Mouse (Mus musculus) erythroblast, adult 5-6 weeks (primary cell): ENCODE data around the gene Ddx39. TPM values are rescaled to one million over a fixed set of nuclear protein-coding genes. Genes with fewer than 3 reads are reported as not detected.

ENCODE experiments used
- ATAC-seq: replicated peaks from 2 replicates; pipeline ENCODE4 v1.8.0; 2016; ENCODE audit warnings: moderate number of reproducible peaks, mild to moderate bottlenecking, moderate TSS enrichment, inconsistent platforms; ENCODE audit not compliant: poor library complexity, low FRiP score, severe bottlenecking
- total RNA-seq, 2 experiments: library from RNA; stranded (forward) in 1 of 2; stranded (reverse) in 1 of 2; fragments of 150-400 nt in 1 of 2; fragments of 200-764, 138-1000 nt in 1 of 2; gene quantifications; 2 replicates each; pipeline versions ENCODE4 v1.2.3 to v1.2.4; 2015 to 2017; ENCODE audit warnings: low replicate concordance in 2 of 2

Gene Ddx39
- total RNA-seq, 2 experiments from 2014 or later = 37.3 to 40.0 TPM

GRCm38 (mm10) chr8:83698291-83698660 lies 16.7 kb upstream of the Ddx39 start:
- ATAC-seq = peak; percentile 62

DNA sequence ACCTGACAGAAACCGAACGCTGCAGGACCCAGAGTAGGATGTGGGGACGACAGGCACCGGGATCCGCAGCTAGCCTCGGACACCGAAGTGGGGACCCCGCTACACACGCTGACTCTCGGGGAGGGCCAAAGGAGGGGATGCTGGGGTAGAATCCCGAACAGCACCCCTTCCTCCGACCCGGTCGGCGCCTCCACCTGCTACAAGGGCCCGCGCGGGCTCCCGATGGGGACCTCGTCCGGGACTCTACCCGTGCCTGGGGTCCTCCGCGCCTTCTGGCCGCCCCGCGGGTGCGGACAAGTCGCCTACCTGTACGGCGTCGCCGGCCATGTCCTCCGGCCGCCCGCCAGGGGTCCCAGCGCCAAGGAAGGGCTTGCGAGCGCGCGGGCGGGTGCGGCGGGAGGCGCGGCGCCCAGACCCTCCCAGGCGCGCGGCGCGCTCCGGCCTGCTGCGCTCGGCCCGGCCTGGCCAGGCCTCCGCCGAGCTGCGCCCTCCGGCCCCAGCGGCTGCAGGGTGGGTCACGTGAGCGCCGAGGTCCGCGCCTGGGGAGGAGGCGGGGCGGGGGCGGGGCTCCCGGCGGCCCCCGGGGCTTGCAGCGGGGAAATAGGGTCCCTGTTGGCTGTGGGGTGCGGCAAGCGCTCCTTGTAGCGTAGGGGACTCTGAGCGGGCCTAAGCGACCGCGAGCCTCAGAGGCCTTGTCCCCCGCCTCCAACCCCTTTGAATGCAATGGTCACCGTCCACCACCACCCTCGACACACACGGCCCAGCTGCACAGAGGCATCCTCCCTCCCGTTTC lies 16.1 kb upstream of the Ddx39 start, which contains the start of gene Pkn1:
Gene Pkn1 (minus strand): TSS at position 519 of the 793 bp plus-strand sequence.
- ATAC-seq = peak; percentile 82

DNA sequence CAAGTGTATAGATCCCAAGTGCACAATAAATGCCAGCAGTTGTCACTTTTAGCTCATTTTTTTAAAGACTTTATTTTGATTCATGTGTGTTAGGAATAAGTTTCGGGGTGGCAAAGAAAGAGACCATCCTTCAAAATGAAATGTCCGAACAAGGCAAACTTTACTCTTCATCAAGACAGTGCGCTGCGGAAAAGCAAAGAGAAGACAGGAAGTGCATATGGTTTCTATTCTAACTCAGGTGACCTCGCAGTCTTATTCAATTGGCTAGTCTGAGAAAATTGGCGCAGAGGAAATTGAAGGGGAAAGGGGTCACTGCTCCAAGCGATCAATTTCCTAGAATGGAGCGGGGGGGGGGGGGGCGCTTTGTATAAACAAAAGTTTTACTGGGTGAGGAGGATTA lies 15.4 kb upstream of the Ddx39 start:
- ATAC-seq = no peak

DNA sequence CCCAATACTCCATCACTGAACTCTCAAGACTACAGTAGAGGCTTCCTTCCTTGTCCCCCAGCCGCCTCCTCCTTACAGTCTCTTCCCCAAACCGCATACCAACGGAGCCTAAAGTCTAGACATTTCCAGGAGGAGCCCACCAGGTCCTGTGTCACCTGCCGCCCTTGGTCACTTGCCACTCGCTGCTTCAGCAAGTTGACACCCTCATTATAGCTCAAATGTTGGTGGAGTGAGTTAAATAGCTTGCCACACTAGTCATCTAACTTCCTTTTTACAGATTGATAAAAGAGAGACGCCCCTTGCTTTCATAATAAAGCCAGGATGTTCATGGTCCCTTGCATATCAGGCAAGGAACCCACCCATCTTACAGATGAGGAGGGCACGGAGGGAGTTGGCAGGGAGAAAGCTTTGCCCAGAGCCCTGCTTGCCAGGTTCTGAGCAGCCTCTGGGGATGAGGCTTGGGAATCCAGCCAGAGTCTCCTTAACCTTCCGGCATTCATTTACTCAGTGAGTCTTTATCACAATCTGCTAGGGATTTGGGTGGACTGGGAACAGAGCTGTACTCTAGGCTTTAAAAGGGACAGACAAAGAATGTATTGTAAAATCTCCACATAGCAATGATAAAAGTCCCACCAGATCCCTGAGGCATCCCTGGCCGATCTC lies 14.4 kb upstream of the Ddx39 start:
- ATAC-seq = no peak

GRCm38 (mm10) chr8:83703426-83703825 lies 11.6 kb upstream of the Ddx39 start:
- no peak for ATAC-seq

DNA sequence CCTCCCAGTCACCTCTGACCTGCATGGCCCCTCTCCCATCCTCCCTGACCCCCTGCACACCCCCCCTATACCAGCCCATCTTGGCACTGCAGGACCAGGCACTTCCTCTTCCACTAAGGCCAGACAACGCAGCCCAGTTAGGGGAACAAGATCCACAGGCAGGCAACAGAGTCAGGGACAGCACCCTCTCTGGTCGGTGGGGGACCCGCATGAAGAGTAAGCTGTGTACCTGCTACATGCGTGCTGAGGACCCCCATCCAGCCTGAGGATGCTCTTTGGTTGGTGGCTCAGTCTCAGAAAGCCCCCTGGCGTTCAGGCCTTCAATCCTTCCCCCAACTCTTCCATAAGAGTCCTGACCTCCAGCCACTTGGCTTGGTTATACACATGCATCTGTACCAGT lies 8.6 kb upstream of the Ddx39 start:
- ATAC-seq = no peak

DNA sequence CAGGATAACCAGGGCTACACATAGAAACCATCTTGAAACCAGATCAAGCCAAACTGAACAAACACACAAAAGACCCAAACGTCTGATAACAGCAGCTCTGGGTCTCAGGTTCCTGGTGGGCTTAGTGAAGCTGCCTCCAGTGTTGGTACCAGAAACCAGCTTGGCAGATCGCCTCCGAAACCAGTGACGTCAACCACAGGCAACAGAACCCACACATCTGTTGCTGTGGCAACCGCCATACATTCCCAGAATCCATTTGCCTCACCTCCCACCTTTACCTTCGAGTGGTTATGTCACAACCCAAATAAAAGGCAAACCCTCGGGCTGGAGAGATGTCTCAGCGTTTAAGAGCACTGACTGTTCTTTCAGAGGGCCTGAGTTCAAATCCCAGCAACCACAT lies 7.4 kb upstream of the Ddx39 start:
- ATAC-seq = no peak

DNA sequence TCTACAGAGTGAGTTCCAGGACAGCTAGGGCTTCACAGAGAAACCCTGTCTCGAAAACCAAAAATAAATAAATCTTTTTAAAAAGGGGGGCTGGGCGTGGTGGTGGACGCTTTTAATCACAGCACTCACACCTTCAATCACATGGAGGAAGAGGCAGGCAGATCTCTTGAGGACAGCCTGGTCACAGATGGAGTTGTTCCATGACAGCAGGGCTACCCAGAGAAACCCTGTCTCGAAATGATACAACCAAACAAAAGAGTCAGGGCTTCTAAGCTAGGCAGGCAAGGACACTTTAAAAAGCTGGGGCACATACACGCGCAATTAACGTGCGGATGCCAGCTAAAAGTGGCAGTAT lies 324 bp upstream of the Ddx39 start:
- peak; percentile 41 for ATAC-seq

- ATAC-seq = no peak
These were observed 794 bp downstream of the Ddx39 start for GRCm38 (mm10) chr8:83715771-83716170.

- ATAC-seq = peak; percentile 52
These were observed 1.6 kb downstream of the Ddx39 start for GRCm38 (mm10) chr8:83716563-83716962.

- no peak for ATAC-seq
These were observed 4.1 kb downstream of the Ddx39 start for GRCm38 (mm10) chr8:83719048-83719447.

- ATAC-seq = no peak
These were observed 4.7 kb downstream of the Ddx39 start for GRCm38 (mm10) chr8:83719693-83720092.

DNA sequence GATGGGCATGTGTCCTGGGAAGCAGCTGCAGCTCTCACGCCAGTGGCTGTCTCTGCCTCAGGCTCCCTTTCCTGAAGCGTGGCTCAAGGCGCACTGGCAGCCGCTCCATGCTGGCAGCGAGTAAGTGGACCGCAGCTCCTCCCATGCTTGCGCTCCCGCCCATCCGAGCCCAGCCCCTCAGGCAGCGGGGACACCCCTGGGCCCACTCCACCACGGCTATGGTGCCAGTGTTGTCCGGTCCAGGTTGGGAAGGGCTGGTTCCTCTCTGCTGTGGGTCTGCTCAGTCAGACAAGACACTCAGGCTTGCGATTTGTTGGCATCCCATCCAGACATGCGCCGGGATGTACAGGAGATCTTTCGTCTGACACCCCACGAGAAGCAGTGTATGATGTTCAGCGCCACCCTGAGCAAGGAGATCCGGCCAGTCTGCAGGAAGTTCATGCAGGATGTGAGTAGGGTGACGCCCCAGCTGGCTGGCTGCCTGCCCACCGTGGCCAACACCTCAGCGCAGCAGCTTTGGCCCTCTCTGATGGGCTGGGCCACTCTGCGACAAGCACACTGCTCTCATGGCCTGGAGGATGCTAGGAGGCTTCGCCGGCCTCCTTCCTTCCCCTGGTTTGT lies 6.5 kb downstream of the Ddx39 start:
- ATAC-seq = no peak

DNA sequence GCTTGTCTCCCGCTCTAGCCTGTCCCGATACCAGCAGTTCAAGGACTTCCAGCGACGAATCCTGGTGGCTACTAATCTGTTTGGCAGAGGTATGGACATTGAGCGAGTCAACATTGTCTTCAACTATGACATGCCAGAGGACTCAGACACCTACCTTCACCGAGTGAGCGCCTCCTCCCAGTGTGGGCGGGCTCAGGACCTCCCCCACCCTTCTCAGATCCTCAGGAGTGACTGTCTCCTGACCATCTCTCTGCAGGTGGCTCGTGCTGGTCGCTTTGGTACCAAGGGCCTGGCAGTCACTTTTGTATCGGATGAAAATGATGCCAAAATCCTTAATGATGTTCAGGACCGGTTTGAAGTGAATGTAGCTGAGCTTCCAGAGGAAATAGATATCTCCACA lies 7.7 kb downstream of the Ddx39 start:
- ATAC-seq = no peak

GRCm38 (mm10) chr8:83723447-83724083 lies 8.6 kb downstream of the Ddx39 start:
- ATAC-seq = no peak

DNA sequence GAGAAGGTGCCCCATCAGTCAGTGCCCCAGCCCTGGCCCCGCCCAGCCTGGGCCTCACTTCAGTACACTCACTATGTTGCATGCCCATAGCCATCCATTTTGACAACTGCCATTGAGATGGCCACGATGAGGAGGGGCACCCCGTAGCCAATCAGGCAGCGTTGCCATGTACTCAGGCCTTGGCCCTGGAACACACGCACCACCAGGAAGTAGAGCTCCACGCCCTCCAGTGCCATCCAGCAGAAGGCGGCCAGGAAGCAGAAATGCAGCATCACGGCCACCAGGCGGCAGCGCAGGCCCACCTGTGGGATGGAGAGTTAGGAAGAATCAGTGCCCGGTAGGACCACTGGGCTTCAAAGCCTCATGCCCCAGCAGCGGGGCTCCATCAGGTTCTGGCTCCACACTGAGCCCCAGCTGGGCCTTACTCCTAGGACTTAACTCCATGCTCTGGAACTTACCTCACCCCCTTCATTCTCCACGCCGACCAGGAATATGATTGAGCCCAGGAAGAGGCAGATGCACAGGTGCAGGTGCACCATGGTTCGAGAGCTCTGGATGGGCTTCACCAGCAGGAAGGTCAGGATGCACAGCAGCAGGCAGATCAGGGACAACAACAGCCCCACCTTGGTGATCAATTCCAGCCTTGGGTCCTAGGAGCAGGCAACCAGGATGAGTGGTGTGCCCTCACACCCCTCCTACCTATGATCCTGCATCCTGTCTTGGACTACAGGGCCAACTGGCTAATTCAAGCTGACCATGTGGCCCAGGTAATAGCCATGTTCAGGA lies 9.9 kb downstream of the Ddx39 start:
- peak; percentile 64 for ATAC-seq

DNA sequence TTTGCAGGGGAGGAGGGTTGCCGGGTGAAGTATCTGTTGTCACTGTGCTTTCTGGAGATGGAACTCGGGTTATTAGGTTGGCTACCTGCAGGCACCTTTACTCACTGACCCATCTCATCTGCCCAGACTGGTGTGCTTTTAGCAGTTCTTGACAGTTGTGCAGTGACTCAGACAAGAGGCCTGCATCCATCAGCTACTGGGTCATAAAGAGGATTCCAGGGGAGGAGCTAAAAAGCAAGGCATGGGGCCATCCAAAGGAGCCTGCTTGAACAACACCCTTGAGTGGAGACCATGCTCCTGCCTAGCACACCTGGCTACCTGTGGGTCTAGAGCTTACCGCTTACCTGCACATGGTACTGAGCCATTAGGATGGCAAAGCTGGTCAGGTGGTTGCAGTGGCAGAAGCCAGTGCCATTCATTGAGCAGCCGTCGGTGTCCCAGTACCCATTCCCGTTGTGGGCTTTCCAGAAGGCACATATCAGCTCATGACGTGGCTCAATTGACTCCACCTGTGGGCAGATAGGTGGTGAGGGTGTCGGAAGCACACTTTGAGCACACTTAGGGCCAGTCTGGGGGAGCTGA lies 10.6 kb downstream of the Ddx39 start:
- no peak for ATAC-seq

- peak; percentile 56 for ATAC-seq
These were observed 14.2 kb downstream of the Ddx39 start for GRCm38 (mm10) chr8:83729009-83729807.

DNA sequence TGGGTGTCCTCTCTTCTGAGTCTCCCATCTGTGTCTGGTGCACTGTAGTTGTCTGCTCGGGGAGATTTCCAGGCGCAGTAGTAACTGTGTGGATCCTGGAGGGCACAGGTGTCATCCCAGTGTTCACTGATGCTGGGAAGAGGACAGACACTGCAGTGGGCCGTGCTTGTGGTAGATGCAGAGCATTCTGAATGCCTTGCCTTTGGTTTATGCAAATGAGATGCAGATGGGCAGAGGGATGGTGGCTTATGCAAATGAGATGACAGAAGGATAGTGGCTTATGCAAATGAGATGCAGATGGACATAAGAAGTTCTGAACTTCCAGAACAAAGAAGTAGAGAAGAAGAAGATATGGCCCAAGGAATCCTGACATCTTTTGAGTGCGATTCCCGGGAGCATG lies 16.9 kb downstream of the Ddx39 start:
- no peak for ATAC-seq
